Mouse (Mus musculus) CH12.LX (cell line): ENCODE measurements around the gene Psmd2. TPM values are rescaled to one million over a fixed set of nuclear protein-coding genes. Genes with fewer than 3 reads are reported as not detected.

Experiments used
- DNase-seq: peaks from one replicate; pipeline ENCODE4 v3.0.0-alpha.2; 2013; ENCODE audit errors: extremely low read depth
- H3K27ac ChIP-seq: 2 replicates; pipeline ENCODE4 v1.5.1; 2012; ENCODE audit warnings: low read depth, mild to moderate bottlenecking, control low read depth, moderate library complexity; ENCODE audit not compliant: insufficient read depth
- H3K27me3 ChIP-seq: replicated peaks from 2 replicates; pipeline ENCODE3; 2012; ENCODE audit warnings: inconsistent platforms
- H3K36me3 ChIP-seq, 2 experiments: replicated peaks in 1 of 2; 2 replicates each; pipeline versions ENCODE3 to v1.6.1; 2012; ENCODE audit warnings: inconsistent platforms in 1 of 2, low read length in 1 of 2, mild to moderate bottlenecking in 1 of 2, mixed read lengths in 1 of 2, moderate library complexity in 1 of 2; ENCODE audit not compliant: control insufficient read depth in 1 of 2, insufficient read depth in 1 of 2
- H3K4me1 ChIP-seq, 2 experiments: 2 replicates each; pipeline ENCODE4 v1.6.1; 2012; ENCODE audit warnings: inconsistent platforms in 1 of 2, moderate library complexity in 1 of 2; ENCODE audit not compliant: insufficient read depth in 2 of 2, control insufficient read depth in 1 of 2
- H3K4me2 ChIP-seq: 2 replicates; pipeline ENCODE4 v1.6.1; 2012; ENCODE audit warnings: low read depth, mild to moderate bottlenecking, control low read depth; ENCODE audit not compliant: poor library complexity, insufficient read depth, severe bottlenecking
- H3K4me3 ChIP-seq, 3 experiments: fragments of 150-350 bp in 1 of 3; sonication (generic) in 1 of 3; replicated peaks in 1 of 3; 2 replicates each; pipeline versions ENCODE3 to v1.5.1; 2011 to 2012; ENCODE audit warnings: low read depth in 2 of 3, low read length in 2 of 3, mild to moderate bottlenecking in 2 of 3, moderate library complexity in 2 of 3, control low read depth in 1 of 3, improper control_type of control experiment in 1 of 3, inconsistent platforms in 1 of 3, mixed read lengths in 1 of 3; ENCODE audit not compliant: poor library complexity in 1 of 3
- H3K79me2 ChIP-seq: replicated peaks from 2 replicates; pipeline ENCODE4 v1.6.1; 2012; ENCODE audit warnings: mild to moderate bottlenecking, moderate library complexity; ENCODE audit not compliant: control insufficient read depth, poor library complexity, insufficient read depth, severe bottlenecking; ENCODE audit errors: extremely low read depth
- H3K9ac ChIP-seq: 2 replicates; pipeline ENCODE4 v1.6.1; 2012; ENCODE audit warnings: low read depth, mild to moderate bottlenecking, control low read depth, moderate library complexity; ENCODE audit not compliant: insufficient read depth
- H3K9me3 ChIP-seq: replicated peaks from 2 replicates; pipeline ENCODE3; 2012; ENCODE audit warnings: low read length, inconsistent platforms, mixed read lengths
- BHLHE40 ChIP-seq: IDR thresholded peaks from 2 replicates; pipeline ENCODE4 v1.6.1; 2011; ENCODE audit warnings: mild to moderate bottlenecking, low read depth, low read length, improper control_type of control experiment
- CHD1 ChIP-seq: IDR thresholded peaks from 2 replicates; pipeline ENCODE4 v1.6.1; 2012; ENCODE audit warnings: low read depth, low read length, improper control_type of control experiment, inconsistent platforms
- CTCF ChIP-seq, 2 experiments: IDR thresholded peaks in 1 of 2; conservative IDR thresholded peaks in 1 of 2; 2 replicates each; pipeline ENCODE4 v1.5.1; 2011 to 2012; ENCODE audit warnings: low read depth in 2 of 2, low read length in 2 of 2, improper control_type of control experiment in 1 of 2, inconsistent platforms in 1 of 2, mild to moderate bottlenecking in 1 of 2, moderate library complexity in 1 of 2
- ELF1 ChIP-seq: IDR thresholded peaks from 2 replicates; pipeline ENCODE4 v1.6.1; 2014; ENCODE audit warnings: low read depth, mild to moderate bottlenecking, inconsistent platforms, low read length, improper control_type of control experiment
- EP300 ChIP-seq: IDR thresholded peaks from 2 replicates; pipeline ENCODE4 v1.6.1; 2011; ENCODE audit warnings: low read length, improper control_type of control experiment
- IRF4 ChIP-seq: IDR thresholded peaks from 2 replicates; pipeline ENCODE4 v1.6.1; 2014; ENCODE audit warnings: low read depth, mild to moderate bottlenecking, inconsistent platforms, low read length, improper control_type of control experiment
- JUND ChIP-seq: conservative IDR thresholded peaks from 2 replicates; pipeline ENCODE4 v1.6.1; 2011; ENCODE audit warnings: low read depth, low read length, improper control_type of control experiment
- KAT2A ChIP-seq: IDR thresholded peaks from 2 replicates; pipeline ENCODE4 v1.6.1; 2012; ENCODE audit warnings: low read length, improper control_type of control experiment, inconsistent platforms; ENCODE audit not compliant: insufficient replicate concordance
- MAFK ChIP-seq: IDR thresholded peaks from 2 replicates; pipeline ENCODE4 v1.6.1; 2011; ENCODE audit warnings: low read length, improper control_type of control experiment; ENCODE audit not compliant: insufficient replicate concordance
- MAX ChIP-seq: IDR thresholded peaks from 2 replicates; pipeline ENCODE4 v1.6.1; 2011; ENCODE audit warnings: low read length, improper control_type of control experiment
- NELFE ChIP-seq: IDR thresholded peaks from 2 replicates; pipeline ENCODE4 v1.6.1; 2011; ENCODE audit warnings: low read depth, low read length, improper control_type of control experiment
- NRF1 ChIP-seq: IDR thresholded peaks from 2 replicates; pipeline ENCODE4 v1.6.1; 2014; ENCODE audit warnings: low read depth, mild to moderate bottlenecking, inconsistent platforms, low read length, improper control_type of control experiment, moderate library complexity
- RAD21 ChIP-seq: IDR thresholded peaks from 2 replicates; pipeline ENCODE4 v1.6.1; 2011; ENCODE audit warnings: low read depth, mild to moderate bottlenecking, low read length, improper control_type of control experiment, moderate library complexity
- SIN3A ChIP-seq: IDR thresholded peaks from 2 replicates; pipeline ENCODE4 v1.6.1; 2012; ENCODE audit warnings: low read length, improper control_type of control experiment, inconsistent platforms
- SMC3 ChIP-seq: IDR thresholded peaks from 2 replicates; pipeline ENCODE4 v1.6.1; 2011; ENCODE audit warnings: low read depth, low read length, improper control_type of control experiment
- TCF12 ChIP-seq: IDR thresholded peaks from 2 replicates; pipeline ENCODE4 v1.6.1; 2014; ENCODE audit warnings: low read depth, mild to moderate bottlenecking, inconsistent platforms, low read length, improper control_type of control experiment
- USF2 ChIP-seq: conservative IDR thresholded peaks from 2 replicates; pipeline ENCODE4 v1.6.1; 2011; ENCODE audit warnings: low read depth, low read length, improper control_type of control experiment
- ZC3H11A ChIP-seq: IDR thresholded peaks from 2 replicates; pipeline ENCODE4 v1.6.1; 2012; ENCODE audit warnings: low read depth, mild to moderate bottlenecking, inconsistent platforms, low read length, improper control_type of control experiment
- ZNF384 ChIP-seq: IDR thresholded peaks from 2 replicates; pipeline ENCODE4 v1.6.1; 2012; ENCODE audit warnings: low read depth, low read length, improper control_type of control experiment, inconsistent platforms
- dilution Hi-C: fragments of 300-500 bp; cut with MboI; formaldehyde crosslinking; loops from 2 replicates; pipeline ENCODE4 v1.14.3; 2020; ENCODE audit warnings: low sequenced_read_pairs; ENCODE audit not compliant: extremely low pct_unique_long_range_greater_than_20kb, extremely low pct_ligation_motif_present
- in situ Hi-C: fragments of 300-500 bp; cut with MboI; formaldehyde crosslinking; loops from 3 replicates; pipeline ENCODE4 v1.14.3; 2019; ENCODE audit warnings: low sequenced_read_pairs, low pct_ligation_motif_present, low pct_unique_long_range_greater_than_20kb, mixed read lengths
- polyA plus RNA-seq: library from polyadenylated mRNA; unstranded; fragments of >175 nt; gene quantifications from 2 replicates; pipeline ENCODE4 v1.2.1, GENCODE M21; 2012; ENCODE audit warnings: low read depth; ENCODE audit not compliant: insufficient read length
- total RNA-seq, 2 experiments: library from RNA; depleted of rRNA; stranded (reverse); fragments of 300-350 nt in 1 of 2; fragments of >200 nt in 1 of 2; gene quantifications; 2 replicates each; pipeline ENCODE4 v1.2.3; 2012 to 2014

Gene Psmd2
- total and polyA plus RNA-seq, 3 experiments = 273 to 528 (median 340) TPM

DNA sequence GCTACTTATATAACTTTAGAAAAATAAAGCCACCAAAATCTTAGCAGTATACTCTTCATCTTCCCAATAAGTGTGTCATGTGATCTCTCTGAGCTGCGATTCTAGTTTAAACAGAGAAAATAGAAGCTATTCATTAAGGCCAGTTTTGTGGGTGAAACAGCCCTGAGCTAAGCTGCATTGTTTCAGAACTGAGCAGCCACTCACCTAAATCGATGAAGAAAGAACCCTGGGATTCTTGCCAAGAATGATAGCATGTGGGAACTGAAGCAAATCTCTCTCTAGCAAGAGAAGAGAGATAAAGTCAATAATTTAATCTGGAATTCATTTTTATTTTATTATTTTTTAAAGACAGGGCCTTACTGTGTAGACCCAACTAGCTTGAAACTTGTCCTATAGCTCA lies 28.2 kb upstream of the Psmd2 start:
- H3K27me3 ChIP-seq = no peaks in the 10 kb centered on the region
- H3K4me2 ChIP-seq = no peak overlapping the region
- peaks cover 4 to 25% of the 10 kb centered on the region in 2 experiments; a peak in 3 of 4 replicates for H3K4me1 ChIP-seq
- H3K9me3 ChIP-seq = peaks cover 17% of the 10 kb centered on the region
- peak overlapping the region; percentile 72; the same call in 1 of the 2 replicates for H3K9ac ChIP-seq
- H3K36me3 ChIP-seq = peaks cover 2 to 26% of the 10 kb centered on the region in 2 experiments
- in situ Hi-C loops (no loop called here), dilution Hi-C loops (no loop called here)
- no peak overlapping the region for H3K27ac ChIP-seq
- no peaks in the 10 kb centered on the region for H3K79me2 ChIP-seq
- no peak overlapping the region for H3K4me3 ChIP-seq
- TF ChIP-seq ELF1 = no peak
- TF ChIP-seq ZC3H11A = no peak
- no peak for TF ChIP-seq CTCF (conservative IDR thresholded peaks at IDR 0.05 in 1 of 2, IDR thresholded peaks at IDR 0.05 in 1 of 2; ENCODE audit: low read depth in 2 of 2, low read length in 2 of 2)
- no peak for TF ChIP-seq ZNF384
- TF ChIP-seq SIN3A = no peak
- TF ChIP-seq NELFE = no peak
- TF ChIP-seq CHD1 = no peak
- no peak for TF ChIP-seq TCF12
- TF ChIP-seq IRF4 = no peak
- no peak for TF ChIP-seq RAD21
- TF ChIP-seq JUND = no peak
- no peak for TF ChIP-seq BHLHE40
- TF ChIP-seq USF2 = no peak
- no peak for DNase-seq

DNA sequence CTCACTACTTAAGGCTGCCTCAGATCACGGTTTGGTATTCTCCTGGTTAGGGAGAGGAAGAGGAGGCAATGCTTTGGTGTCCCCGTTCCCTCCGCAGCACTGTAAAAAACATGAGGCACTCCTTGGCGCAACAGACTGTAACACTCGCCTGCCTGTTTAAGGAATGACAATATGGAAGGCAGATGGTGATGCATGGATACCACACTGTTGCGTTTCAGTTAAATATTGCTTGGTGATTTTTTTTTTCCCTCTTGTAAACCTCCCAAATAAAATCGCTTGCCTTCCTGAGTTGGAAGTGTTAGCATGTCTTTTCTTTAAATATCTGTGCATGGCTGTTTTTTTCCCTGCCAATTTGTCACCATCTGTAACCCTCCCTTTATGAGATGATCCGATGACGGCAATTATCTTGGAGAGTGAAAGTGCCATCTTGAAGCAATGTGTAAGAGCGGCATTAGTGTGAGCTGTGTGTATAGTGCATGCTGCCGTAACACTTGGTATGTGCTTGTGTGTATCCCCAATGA lies 22.5 kb upstream of the Psmd2 start:
- in situ Hi-C loops = no loop called here
- Histone ChIP-seq H3K4me1 (no peaks in the 10 kb centered on the region), H3K4me2 (no peak overlapping the region), H3K27me3 (no peaks in the 10 kb centered on the region), H3K9me3 (no peaks in the 10 kb centered on the region), H3K4me3 (no peak overlapping the region), H3K36me3 (no peaks in the 10 kb centered on the region), H3K79me2 (no peaks in the 10 kb centered on the region), H3K27ac (no peak overlapping the region), H3K9ac (no peak overlapping the region)
- TF ChIP-seq NRF1 = no peak
- no peak for TF ChIP-seq MAFK
- TF ChIP-seq BHLHE40 = no peak
- TF ChIP-seq IRF4 = no peak
- TF ChIP-seq MAX = no peak
- TF ChIP-seq EP300 = no peak
- no peak for TF ChIP-seq SMC3
- TF ChIP-seq KAT2A = no peak
- no peak for TF ChIP-seq ZNF384
- no peak for DNase-seq
- dilution Hi-C loops = no loop called here
